Mouse (Mus musculus) stomach, embryonic 16.5 days (tissue): ENCODE data around the gene Met. TPM values are rescaled to one million over a fixed set of nuclear protein-coding genes. Genes with fewer than 3 reads are reported as not detected.

ENCODE experiments used
- ATAC-seq: fragments of 200-750 bp; cut with Nextera tagmentation; 2 replicates; pipeline ENCODE4 v1.8.0; 2017; ENCODE audit warnings: moderate number of reproducible peaks, moderate TSS enrichment; ENCODE audit not compliant: insufficient read depth, low FRiP score
- H3K27ac ChIP-seq: fragments of 300-500 bp; sonication (generic); 2 replicates; pipeline ENCODE4 v1.5.1; 2014; ENCODE audit warnings: low read length
- H3K27me3 ChIP-seq: fragments of 300-500 bp; sonication (generic); 2 replicates; pipeline ENCODE4 v1.6.1; 2014; ENCODE audit warnings: low read length, control low read depth, mixed read lengths; ENCODE audit not compliant: control insufficient read depth, insufficient read depth
- H3K36me3 ChIP-seq: fragments of 300-500 bp; sonication (generic); 2 replicates; pipeline ENCODE4 v1.6.1; 2014; ENCODE audit warnings: low read length; ENCODE audit not compliant: control insufficient read depth, insufficient read depth
- H3K4me1 ChIP-seq: fragments of 300-500 bp; sonication (generic); 2 replicates; pipeline ENCODE4 v1.6.1; 2014; ENCODE audit warnings: low read length, control low read depth, mixed read lengths; ENCODE audit not compliant: control insufficient read depth, insufficient read depth
- H3K4me2 ChIP-seq: fragments of 300-500 bp; sonication (generic); 2 replicates; pipeline ENCODE4 v1.6.1; 2014; ENCODE audit warnings: low read depth, low read length, mixed read lengths
- H3K4me3 ChIP-seq: fragments of 300-500 bp; sonication (generic); replicated peaks from 2 replicates; pipeline ENCODE4 v1.5.1; 2014; ENCODE audit warnings: mild to moderate bottlenecking, low read length
- H3K9ac ChIP-seq: fragments of 300-500 bp; sonication (generic); 2 replicates; pipeline ENCODE4 v1.6.1; 2014; ENCODE audit warnings: low read length
- H3K9me3 ChIP-seq: fragments of 300-500 bp; sonication (generic); replicated peaks from 2 replicates; pipeline ENCODE4 v1.6.1; 2016; ENCODE audit warnings: low read length, control low read depth; ENCODE audit not compliant: control insufficient read depth
- WGBS: fragments of 180-500 bp; shearing (Covaris S2); extraction: QIAGEN DNeasy Blood & Tissue Kit; methylation state at CpG from one replicate; pipeline ENCODE4 v1.1.7; 2014; 5-methylcytosine and 5-hydroxymethylcytosine counted together
- polyA plus RNA-seq: library from polyadenylated mRNA; unstranded; fragments of >200 nt; fragmentation: Nextera tagmentation; extraction: Ambion mirVana; gene quantifications from 2 replicates; pipeline ENCODE4 v1.2.1, GENCODE M21; 2015

Gene Met
- polyA plus RNA-seq, 1 experiment from 2014 or later: 12.3 TPM

GRCm38 (mm10) chr6:17549645-17550044, 86.0 kb downstream of the Met start:
- Histone ChIP-seq H3K4me3 (no peak overlapping the region), H3K36me3 (no peaks in the 10 kb centered on the region), H3K4me2 (no peak overlapping the region), H3K27ac (no peak overlapping the region), H3K4me1 (no peaks in the 10 kb centered on the region), H3K9ac (no peak overlapping the region), H3K9me3 (no peaks in the 10 kb centered on the region), H3K27me3 (no peaks in the 10 kb centered on the region)
- no peak for ATAC-seq
- WGBS: 87% methylated on average over 3 of the region's 3 CpGs

GRCm38 (mm10) chr6:17554263-17554662, 90.7 kb downstream of the Met start:
- Histone ChIP-seq H3K4me1 (peaks cover 3% of the 10 kb centered on the region), H3K4me2 (no peak overlapping the region), H3K27ac (no peak overlapping the region), H3K4me3 (no peak overlapping the region), H3K9me3 (no peaks in the 10 kb centered on the region), H3K27me3 (no peaks in the 10 kb centered on the region), H3K9ac (no peak overlapping the region), H3K36me3 (no peaks in the 10 kb centered on the region)
- WGBS: 85% methylated on average over 7 of the region's 7 CpGs
- no peak for ATAC-seq

- Histone ChIP-seq H3K4me1 (peaks cover 6% of the 10 kb centered on the region), H3K27ac (no peak overlapping the region), H3K36me3 (no peaks in the 10 kb centered on the region), H3K27me3 (no peaks in the 10 kb centered on the region), H3K9me3 (no peaks in the 10 kb centered on the region), H3K4me2 (no peak overlapping the region), H3K4me3 (no peak overlapping the region), H3K9ac (no peak overlapping the region)
- WGBS: 46% methylated on average over 3 of the region's 3 CpGs
- peak; percentile 54; the same call in 1 of the 2 replicates for ATAC-seq
Observed at GRCm38 (mm10) chr6:17554757-17555156, 91.2 kb downstream of the Met start.

GRCm38 (mm10) chr6:17555719-17556118, 92.1 kb downstream of the Met start:
- no peak overlapping the region for H3K4me2 ChIP-seq
- 61% methylated on average over 7 of the region's 7 CpGs for WGBS
- no peaks in the 10 kb centered on the region for H3K36me3 ChIP-seq
- no peaks in the 10 kb centered on the region for H3K27me3 ChIP-seq
- no peaks in the 10 kb centered on the region for H3K9me3 ChIP-seq
- no peak for ATAC-seq
- H3K27ac ChIP-seq: no peak overlapping the region
- H3K4me3 ChIP-seq: no peak overlapping the region
- peaks cover 16% of the 10 kb centered on the region for H3K4me1 ChIP-seq
- no peak overlapping the region for H3K9ac ChIP-seq

GRCm38 (mm10) chr6:17559657-17560056, 96.1 kb downstream of the Met start:
- ATAC-seq: peak; percentile 50; the same call in 1 of the 2 replicates
- no peaks in the 10 kb centered on the region for H3K36me3 ChIP-seq
- no peak overlapping the region for H3K9ac ChIP-seq
- 51% methylated on average over 4 of the region's 4 CpGs for WGBS
- H3K4me2 ChIP-seq: no peak overlapping the region
- no peak overlapping the region for H3K4me3 ChIP-seq
- H3K4me1 ChIP-seq: peaks cover 17% of the 10 kb centered on the region
- no peaks in the 10 kb centered on the region for H3K27me3 ChIP-seq
- no peak overlapping the region for H3K27ac ChIP-seq
- no peaks in the 10 kb centered on the region for H3K9me3 ChIP-seq

GRCm38 (mm10) chr6:17561347-17561746, 97.7 kb downstream of the Met start:
- no peak overlapping the region for H3K9ac ChIP-seq
- no peaks in the 10 kb centered on the region for H3K27me3 ChIP-seq
- ATAC-seq: no peak
- no peak overlapping the region for H3K4me3 ChIP-seq
- 0 out of 2 replicates have a peak, but pooled peaks cover 3% of the 10 kb centered on the region for H3K36me3 ChIP-seq
- no peaks in the 10 kb centered on the region for H3K9me3 ChIP-seq
- 57% methylated on average over 2 of the region's 2 CpGs for WGBS
- H3K4me1 ChIP-seq: peaks cover 14% of the 10 kb centered on the region
- peak overlapping the region; percentile 55 for H3K27ac ChIP-seq
- no peak overlapping the region for H3K4me2 ChIP-seq

GRCm38 (mm10) chr6:17561886-17562285, 98.3 kb downstream of the Met start:
- Histone ChIP-seq H3K9me3 (no peaks in the 10 kb centered on the region), H3K36me3 (0 out of 2 replicates have a peak, but pooled peaks cover 3% of the 10 kb centered on the region), H3K27ac (no peak overlapping the region), H3K27me3 (no peaks in the 10 kb centered on the region), H3K9ac (no peak overlapping the region), H3K4me3 (no peak overlapping the region), H3K4me2 (no peak overlapping the region), H3K4me1 (peaks cover 14% of the 10 kb centered on the region)
- ATAC-seq: peak; percentile 57; the same call in 1 of the 2 replicates
- 45% methylated on average over 3 of the region's 3 CpGs for WGBS

- no peak for ATAC-seq
- WGBS: 20% methylated on average over 10 of the region's 10 CpGs
- H3K9me3 ChIP-seq: no peaks in the 10 kb centered on the region
- H3K9ac ChIP-seq: no peak overlapping the region
- 0 out of 2 replicates have a peak, but pooled peaks cover 3% of the 10 kb centered on the region for H3K36me3 ChIP-seq
- H3K27ac ChIP-seq: peak overlapping the region; percentile 47; the same call in 1 of the 2 replicates
- H3K27me3 ChIP-seq: no peaks in the 10 kb centered on the region
- no peak overlapping the region for H3K4me2 ChIP-seq
- H3K4me1 ChIP-seq: peaks cover 14% of the 10 kb centered on the region
- H3K4me3 ChIP-seq: no peak overlapping the region
Observed at GRCm38 (mm10) chr6:17562472-17563088, 99.0 kb downstream of the Met start.

GRCm38 (mm10) chr6:17568702-17569352, 105.2 kb downstream of the Met start:
- H3K36me3 ChIP-seq: peaks cover 3% of the 10 kb centered on the region; the same call in 1 of the 2 replicates
- no peak overlapping the region for H3K27ac ChIP-seq
- H3K4me3 ChIP-seq: no peak overlapping the region
- no peak overlapping the region for H3K4me2 ChIP-seq
- no peak for ATAC-seq
- H3K9ac ChIP-seq: no peak overlapping the region
- no peaks in the 10 kb centered on the region for H3K27me3 ChIP-seq
- no peaks in the 10 kb centered on the region for H3K9me3 ChIP-seq
- H3K4me1 ChIP-seq: no peaks in the 10 kb centered on the region
- WGBS: 80% methylated on average over 11 of the region's 11 CpGs
